Mouse (Mus musculus) thymus, adult 2 months (tissue): ENCODE results near the gene Ccl28.
"Not testable (repeated sequence)": the region's sequence is repeated elsewhere in the genome, so short reads cannot be mapped to it uniquely, and the experiment has no call there.

Experiments used
- CTCF ChIP-seq: fragments of 200-500 bp; IDR thresholded peaks from 2 replicates; pipeline ENCODE4 v1.5.1; 2012; ENCODE audit warnings: mild to moderate bottlenecking, control low read depth, low read length, moderate library complexity, borderline replicate concordance; ENCODE audit not compliant: control insufficient read depth, poor library complexity, insufficient read depth; ENCODE audit errors: extremely low read depth
- POLR2A ChIP-seq: fragments of 200-500 bp; IDR thresholded peaks from 2 replicates; pipeline ENCODE4 v1.6.1; 2012; ENCODE audit warnings: mild to moderate bottlenecking, low read length, control low read depth, moderate library complexity; ENCODE audit not compliant: control insufficient read depth, poor library complexity, insufficient read depth; ENCODE audit errors: extremely low read depth

DNA sequence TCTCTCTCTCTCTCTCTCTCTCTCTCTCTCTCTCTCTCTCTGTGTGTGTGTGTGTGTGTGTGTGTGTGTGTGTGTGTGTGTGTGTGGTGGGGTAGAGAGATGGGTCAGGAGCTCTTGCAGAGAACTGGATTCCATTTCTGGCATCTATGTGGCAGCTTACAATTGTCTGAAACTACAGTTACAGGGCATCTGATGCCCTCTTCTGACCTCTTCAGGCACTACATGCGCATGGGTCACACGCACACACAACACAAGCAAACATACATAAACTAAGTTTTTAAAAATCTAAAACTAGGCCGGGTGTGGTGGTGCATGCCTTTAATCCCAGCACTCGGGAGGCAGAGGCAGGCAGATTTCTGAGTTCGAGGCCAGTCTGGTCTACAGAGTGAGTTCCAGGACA is 2.3 kb downstream of the Ccl28 start:
- not testable (repeated sequence) for TF ChIP-seq POLR2A, CTCF
